Mouse (Mus musculus) left cerebral cortex, postnatal 36 days (tissue): ENCODE results near the gene Olfr1066. TPM values are rescaled to one million over a fixed set of nuclear protein-coding genes. Genes with fewer than 3 reads are reported as not detected.
"Not testable (repeated sequence)": the region's sequence is repeated elsewhere in the genome, so short reads cannot be mapped to it uniquely, and the experiment has no call there.

ENCODE experiments used
- DNase-seq, 2 experiments: peaks; one replicate each; pipeline ENCODE4 v3.0.0; 2021 to 2022; ENCODE audit warnings: low spot score in 2 of 2, mixed read lengths in 1 of 2
- intact Hi-C: fragments of 180-260 bp; cut with DNase I; formaldehyde crosslinking; loops from one replicate; pipeline ENCODE4 v1.15.1; 2025
- total RNA-seq, 2 experiments: library from RNA; stranded (reverse); gene quantifications; 2 replicates each; pipeline ENCODE4 v1.2.3; 2021

Olfr1066 gene
- total RNA-seq = not detected

- no peak for DNase-seq
- intact Hi-C loops = no loop called here
These were observed at the start of gene Olfr1066 for GRCm38 (mm10) chr2:86456169-86456568. TSS of gene Olfr1066 (minus strand) at chr2:86456269.

GRCm38 (mm10) chr2:86487286-86487685 lies 31.2 kb upstream of the Olfr1066 start, which contains the start of gene Olfr228:
TSS of gene Olfr228 (minus strand) at chr2:86487386.
- intact Hi-C loops = no loop called here

GRCm38 (mm10) chr2:86464442-86465109 lies 8.5 kb upstream of the Olfr1066 start:
- intact Hi-C loops = loop anchor here (2.0 kb wide), 1 partner anchor 740 kb away; no protein-coding TSS in a partner anchor
- DNase-seq = peak; percentile 36 to 43

More at GRCm38 (mm10) chr2:86487286-86487685, 31.2 kb upstream of the Olfr1066 start, which contains the start of gene Olfr228:
- DNase-seq = no peak

GRCm38 (mm10) chr2:86460434-86460833 lies 4.4 kb upstream of the Olfr1066 start:
- intact Hi-C loops = no loop called here
- no peak for DNase-seq

- DNase-seq, intact Hi-C loops: not testable (repeated sequence)
These were observed 5.6 kb downstream of the Olfr1066 start, which contains the start of gene Olfr1065 for GRCm38 (mm10) chr2:86450491-86450890. TSS of gene Olfr1065 (minus strand) at chr2:86450591.

GRCm38 (mm10) chr2:86442101-86442500 lies 14.0 kb downstream of the Olfr1066 start:
- DNase-seq, intact Hi-C loops: not testable (repeated sequence)

- DNase-seq, intact Hi-C loops: not testable (repeated sequence)
These were observed 27.6 kb downstream of the Olfr1066 start for GRCm38 (mm10) chr2:86428511-86428910.

GRCm38 (mm10) chr2:86426649-86427048 lies 29.4 kb downstream of the Olfr1066 start, which contains the start of gene Olfr1062:
TSS of gene Olfr1062 (minus strand) at chr2:86426749.
- DNase-seq, intact Hi-C loops: not testable (repeated sequence)

- intact Hi-C loops = no loop called here
These were observed 42.1 kb downstream of the Olfr1066 start, which contains the start of gene Olfr1061 for GRCm38 (mm10) chr2:86413950-86414349. TSS of gene Olfr1061 (minus strand) at chr2:86414050.

More at GRCm38 (mm10) chr2:86413950-86414349, 42.1 kb downstream of the Olfr1066 start, which contains the start of gene Olfr1061:
- DNase-seq = no peak

Other genes with a start within 250 kb of the Olfr1066 start
- gene Olfr1046, start 237.0 kb downstream of the Olfr1066 start, total RNA-seq = not detected
- not detected for gene Olfr1047, start 224.9 kb downstream of the Olfr1066 start, total RNA-seq
- gene Olfr1048, start 216.0 kb downstream of the Olfr1066 start, total RNA-seq = not detected
- gene Olfr1049, start 197.9 kb downstream of the Olfr1066 start, total RNA-seq = not detected
- gene Olfr1051, start 177.2 kb downstream of the Olfr1066 start, total RNA-seq = not detected
- not detected for gene Olfr1052, start 163.8 kb downstream of the Olfr1066 start, total RNA-seq
- gene Olfr1053, start 141.0 kb downstream of the Olfr1066 start, total RNA-seq = not detected
- not detected for gene Olfr1054, start 120.8 kb downstream of the Olfr1066 start, total RNA-seq
- gene Olfr1055, start 106.0 kb downstream of the Olfr1066 start, total RNA-seq = not detected
- not detected for gene Olfr1056, start 93.8 kb downstream of the Olfr1066 start, total RNA-seq
- gene Olfr1057, start 77.9 kb downstream of the Olfr1066 start, total RNA-seq = not detected
- gene Olfr1058, start 67.7 kb downstream of the Olfr1066 start, total RNA-seq = not detected
- gene Olfr1061, start 42.2 kb downstream of the Olfr1066 start, total RNA-seq = not detected
- gene Olfr1062, start 29.5 kb downstream of the Olfr1066 start, total RNA-seq = not detected
- gene Olfr1065, start 5.7 kb downstream of the Olfr1066 start, total RNA-seq = not detected
- not detected for gene Olfr228, start 31.1 kb upstream of the Olfr1066 start, total RNA-seq
- gene Olfr1076, start 52.2 kb upstream of the Olfr1066 start, total RNA-seq = not detected
- gene Olfr1079, start 86.2 kb upstream of the Olfr1066 start, total RNA-seq = not detected
- not detected for gene Olfr1080, start 102.0 kb upstream of the Olfr1066 start, total RNA-seq
- gene Olfr1082, start 142.7 kb upstream of the Olfr1066 start, total RNA-seq = not detected
- gene Olfr1084, start 183.5 kb upstream of the Olfr1066 start, total RNA-seq = not detected
- gene Olfr1085, start 205.8 kb upstream of the Olfr1066 start, total RNA-seq = not detected
- not detected for gene Olfr1086, start 223.8 kb upstream of the Olfr1066 start, total RNA-seq
- gene Olfr1087, start 242.1 kb upstream of the Olfr1066 start, total RNA-seq = not detected